Mouse (Mus musculus): Measurements from ENCODE around the gene Srek1ip1.

- TF ChIP-seq CTCF (IDR thresholded peaks at IDR 0.05; ENCODE audit: low read depth) (no peak), EP300 (IDR thresholded peaks at IDR 0.05; ENCODE audit: low read depth) (no peak)
These were observed 61.4 kb downstream of the Srek1ip1 start for GRCm38 (mm10) chr13:104853645-104854044.
